Comparison of ENCODE assay signal across 18 mouse cellular contexts in the genomic region with DNA sequence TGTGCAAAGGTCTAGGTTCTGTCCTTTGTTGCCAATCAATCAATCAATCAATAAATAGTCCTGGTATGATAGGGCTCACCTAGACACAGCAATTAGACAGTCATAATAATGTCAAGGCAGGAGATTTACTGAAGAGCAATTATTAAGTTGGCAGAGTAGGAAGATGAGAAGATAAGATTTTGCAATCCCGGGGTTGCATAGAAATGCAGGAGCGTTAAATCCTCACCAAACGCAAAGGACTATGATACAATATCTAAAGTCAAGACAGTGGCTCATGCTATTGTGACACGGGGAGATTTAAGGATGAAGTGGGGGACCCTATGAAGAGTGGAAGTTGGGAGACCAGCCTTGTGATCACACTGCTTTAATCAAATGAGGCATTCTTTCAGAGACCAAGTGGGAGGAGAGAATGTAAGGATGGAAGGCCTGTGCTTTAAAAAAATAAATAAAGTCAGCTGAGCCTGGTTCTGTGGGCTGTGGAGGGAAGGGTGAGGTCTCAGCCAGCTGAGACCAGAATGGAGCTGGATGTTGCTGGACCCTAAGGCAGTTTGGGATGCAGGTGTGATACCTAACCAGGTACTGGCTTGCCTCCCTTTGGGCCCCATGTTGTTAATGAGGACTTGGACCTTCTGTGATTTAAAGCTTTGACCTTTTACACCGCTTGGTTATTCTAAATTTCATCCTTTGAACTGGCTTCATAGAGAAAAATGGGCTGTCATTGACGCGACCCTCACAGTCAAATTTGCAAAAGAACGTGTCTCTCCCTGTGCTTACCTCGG.
"Had no signal": no experiment of that assay in that cellular context is flagged by ENCODE, and none has a peak within 500 bp of the region (broad histone marks: within the 10 kb centered on the region; RNA-seq: fewer than 3 reads in every experiment).

No protein-coding gene starts in this region.

- DNase-seq: liver, postnatal 0 days; lung, embryonic 14.5 days; lung, postnatal 10 days; lung, postnatal 4 days; retina, postnatal 1 day; right cerebral cortex, adult 18-20 months; right cerebral cortex, postnatal 25 days; right cerebral cortex, postnatal 4 days; spleen, adult 18-20 months; thymus, adult 18-20 months; thymus, postnatal 14 days; thymus, postnatal 36 days had no signal

- H3K27ac ChIP-seq: liver, embryonic 15.5 days; midbrain, embryonic 10.5 days; midbrain, embryonic 13.5 days; neural tube, embryonic 13.5 days; neural tube, embryonic 15.5 days had no signal

- H3K36me3 ChIP-seq: liver, embryonic 15.5 days; midbrain, embryonic 10.5 days; midbrain, embryonic 13.5 days; neural tube, embryonic 13.5 days; neural tube, embryonic 15.5 days had no signal

- H3K9ac ChIP-seq: liver, embryonic 15.5 days; liver, postnatal 0 days; lung, embryonic 14.5 days; midbrain, embryonic 13.5 days; neural tube, embryonic 13.5 days; neural tube, embryonic 15.5 days had no signal

- ATAC-seq: liver, postnatal 0 days; midbrain, embryonic 13.5 days had no signal

- H3K4me3 ChIP-seq: liver, embryonic 15.5 days; midbrain, embryonic 10.5 days; midbrain, embryonic 13.5 days; myocyte; neural tube, embryonic 13.5 days; neural tube, embryonic 15.5 days had no signal

- H3K9me3 ChIP-seq: liver, embryonic 15.5 days; midbrain, embryonic 10.5 days; midbrain, embryonic 13.5 days; neural tube, embryonic 13.5 days; neural tube, embryonic 15.5 days had no signal

- H3K27me3 ChIP-seq: liver, embryonic 15.5 days; midbrain, embryonic 13.5 days; neural tube, embryonic 13.5 days; neural tube, embryonic 15.5 days had no signal

- H3K4me2 ChIP-seq: liver, embryonic 15.5 days; lung, embryonic 14.5 days; midbrain, embryonic 13.5 days; neural tube, embryonic 13.5 days; neural tube, embryonic 15.5 days had no signal
